Mouse (Mus musculus) limb, embryonic 11.5 days (tissue): ENCODE results near the gene Hoxb6. TPM values are rescaled to one million over a fixed set of nuclear protein-coding genes. Genes with fewer than 3 reads are reported as not detected.
A peak's percentile ranks its signal among the peaks of the same experiment; 100 is the strongest.

ENCODE experiments used
- ATAC-seq: fragments of 200-750 bp; cut with Nextera tagmentation; 2 replicates; pipeline ENCODE4 v1.8.0; 2017; ENCODE audit warnings: low read depth; ENCODE audit not compliant: insufficient number of reproducible peaks, low FRiP score, low TSS enrichment
- DNase-seq: peaks from one replicate; pipeline ENCODE4 v3.0.0-alpha.2; 2015; ENCODE audit warnings: low spot score
- H3K27ac ChIP-seq: fragments of 300-500 bp; sonication (generic); replicated peaks from 2 replicates; pipeline ENCODE4 v1.5.1; 2014; ENCODE audit warnings: low read depth, mild to moderate bottlenecking, low read length
- H3K27me3 ChIP-seq: fragments of 300-500 bp; sonication (generic); 2 replicates; pipeline ENCODE4 v1.6.1; 2014; ENCODE audit warnings: mild to moderate bottlenecking, low read length, mixed read lengths; ENCODE audit not compliant: control insufficient read depth, insufficient read depth
- H3K36me3 ChIP-seq: fragments of 300-500 bp; sonication (generic); 2 replicates; pipeline ENCODE4 v1.6.1; 2014; ENCODE audit warnings: mild to moderate bottlenecking, low read length, moderate library complexity, mixed read lengths; ENCODE audit not compliant: control insufficient read depth, insufficient read depth
- H3K4me1 ChIP-seq: fragments of 300-500 bp; sonication (generic); 2 replicates; pipeline ENCODE4 v1.6.1; 2014; ENCODE audit warnings: low read length, mixed read lengths; ENCODE audit not compliant: control insufficient read depth, insufficient read depth
- H3K4me2 ChIP-seq: fragments of 300-500 bp; sonication (generic); 2 replicates; pipeline ENCODE4 v1.6.1; 2014; ENCODE audit warnings: low read depth, mild to moderate bottlenecking, moderate library complexity; ENCODE audit not compliant: severe bottlenecking
- H3K4me3 ChIP-seq: fragments of 300-500 bp; sonication (generic); 2 replicates; pipeline ENCODE4 v1.5.1; 2014; ENCODE audit warnings: low read depth, low read length
- H3K9ac ChIP-seq: fragments of 300-500 bp; sonication (generic); 2 replicates; pipeline ENCODE4 v1.6.1; 2014; ENCODE audit warnings: mild to moderate bottlenecking, low read length
- H3K9me3 ChIP-seq: fragments of 300-500 bp; sonication (generic); 2 replicates; pipeline ENCODE4 v1.6.1; 2016; ENCODE audit warnings: low read length; ENCODE audit not compliant: control insufficient read depth
- WGBS: fragments of 180-500 bp; shearing (Covaris S2); extraction: QIAGEN DNeasy Blood & Tissue Kit; methylation state at CpG from one replicate; pipeline ENCODE4 v1.1.7; 2014; 5-methylcytosine and 5-hydroxymethylcytosine counted together
- polyA plus RNA-seq: library from polyadenylated mRNA; unstranded; fragments of >200 nt; fragmentation: Nextera tagmentation; extraction: Ambion mirVana; gene quantifications from 2 replicates; pipeline ENCODE4 v1.2.1, GENCODE M21; 2014

The Hoxb6 gene
- polyA plus RNA-seq, 1 experiment from 2014 or later, result 1.9 TPM

DNA sequence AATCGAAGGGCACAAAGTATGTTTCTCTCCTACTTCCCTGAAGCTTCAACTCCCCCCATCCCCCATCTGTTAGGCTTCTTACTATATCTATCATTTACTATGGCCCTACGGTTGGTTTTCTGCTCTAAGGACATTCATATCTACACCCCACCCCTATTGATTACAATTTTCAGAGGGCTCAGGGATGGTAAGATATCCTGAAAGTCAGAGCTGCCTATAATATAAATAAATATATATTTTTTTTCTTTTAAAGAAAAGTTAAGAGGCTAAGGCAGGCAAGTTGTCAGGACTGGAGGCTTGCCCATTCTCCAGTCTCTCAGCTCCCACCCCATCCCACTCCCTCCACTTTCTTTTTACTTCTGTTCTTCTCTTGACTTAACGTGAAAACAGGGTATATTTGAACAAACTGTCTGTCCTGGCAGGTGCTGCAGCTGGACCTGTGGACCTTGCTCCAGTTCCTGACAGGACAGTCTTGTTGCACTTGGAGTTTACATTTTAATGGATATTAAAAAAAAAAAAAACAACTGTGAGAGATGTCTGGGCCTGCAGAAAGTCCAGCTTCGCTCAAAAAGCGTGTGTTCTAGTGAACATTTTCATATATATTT, 54.7 kb downstream of the Hoxb6 start:
- Histone ChIP-seq H3K36me3 (no peaks in the 10 kb centered on the region), H3K9ac (no peak overlapping the region), H3K27me3 (peaks cover 81% of the 10 kb centered on the region), H3K4me3 (no peak overlapping the region), H3K4me1 (peaks cover 33% of the 10 kb centered on the region), H3K9me3 (no peaks in the 10 kb centered on the region), H3K4me2 (no peak overlapping the region), H3K27ac (no peak overlapping the region)
- WGBS, result 40% methylated on average over 5 of the region's 5 CpGs
- DNase-seq (peak; percentile 40), ATAC-seq (no peak)

DNA sequence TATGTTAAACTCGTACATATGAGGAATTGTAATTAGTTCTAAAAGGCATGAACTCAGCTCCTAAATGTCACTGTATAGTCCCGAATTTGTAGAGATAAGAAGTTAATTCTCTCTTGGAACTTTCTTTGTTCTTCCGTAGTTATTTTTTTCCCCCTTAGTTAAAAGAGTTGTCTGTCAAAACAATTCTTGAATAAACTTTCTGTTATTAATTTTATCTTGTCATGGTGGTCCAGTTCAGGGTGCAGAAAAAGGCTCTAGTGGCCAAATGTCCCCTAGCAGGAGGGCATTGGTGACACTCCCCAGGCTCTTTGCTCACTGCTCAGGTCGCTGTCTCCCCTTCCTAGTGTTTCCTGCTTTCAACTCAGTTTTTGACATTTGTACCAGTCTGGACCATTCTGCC, 55.4 kb downstream of the Hoxb6 start:
- H3K4me1 ChIP-seq, result peaks cover 34% of the 10 kb centered on the region
- no peak for ATAC-seq
- peaks cover 76% of the 10 kb centered on the region for H3K27me3 ChIP-seq
- peak overlapping the region; percentile 24; the same call in 1 of the 2 replicates for H3K4me2 ChIP-seq
- H3K9me3 ChIP-seq, result no peaks in the 10 kb centered on the region
- H3K27ac ChIP-seq, result no peak overlapping the region
- no peak overlapping the region for H3K4me3 ChIP-seq
- H3K36me3 ChIP-seq, result no peaks in the 10 kb centered on the region
- no peak overlapping the region for H3K9ac ChIP-seq
- WGBS, result 9% methylated on average over 4 of the region's 4 CpGs
- DNase-seq, result no peak

- peak overlapping the region; percentile 24; the same call in 1 of the 2 replicates for H3K4me2 ChIP-seq
- DNase-seq (peak; percentile 55), ATAC-seq (no peak)
- no peak overlapping the region for H3K27ac ChIP-seq
- WGBS, result 6% methylated on average over 21 of the region's 21 CpGs
- peaks cover 37% of the 10 kb centered on the region for H3K4me1 ChIP-seq
- H3K4me3 ChIP-seq, result no peak overlapping the region
- H3K9me3 ChIP-seq, result no peaks in the 10 kb centered on the region
- no peak overlapping the region for H3K9ac ChIP-seq
- peaks cover 75% of the 10 kb centered on the region for H3K27me3 ChIP-seq
- no peaks in the 10 kb centered on the region for H3K36me3 ChIP-seq
Measured at GRCm38 (mm10) chr11:96348141-96348928, 56.1 kb downstream of the Hoxb6 start.

DNA sequence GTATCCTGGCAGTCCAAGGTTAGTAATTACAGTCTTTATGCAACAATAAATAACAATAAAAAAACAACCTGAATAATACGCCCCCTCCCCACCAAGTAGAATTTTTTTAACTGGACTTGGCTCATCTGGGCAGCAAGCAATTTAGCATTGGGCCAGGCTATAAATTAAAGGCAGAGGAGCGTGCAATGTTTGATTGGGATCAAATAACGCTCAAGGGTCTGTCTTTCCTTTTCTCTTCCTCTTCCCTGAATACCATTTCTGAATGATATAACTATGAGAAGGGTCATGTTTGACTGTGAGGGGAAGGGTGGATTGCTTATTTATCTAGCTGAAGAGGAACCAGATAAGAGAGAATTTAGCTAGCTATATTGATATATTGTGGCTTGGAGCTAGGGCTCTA, 56.7 kb downstream of the Hoxb6 start:
- no peak overlapping the region for H3K27ac ChIP-seq
- 16% methylated on average over 3 of the region's 3 CpGs for WGBS
- DNase-seq (no peak), ATAC-seq (no peak)
- H3K27me3 ChIP-seq, result peaks cover 68% of the 10 kb centered on the region
- H3K4me2 ChIP-seq, result no peak overlapping the region
- H3K9me3 ChIP-seq, result no peaks in the 10 kb centered on the region
- no peaks in the 10 kb centered on the region for H3K36me3 ChIP-seq
- H3K9ac ChIP-seq, result no peak overlapping the region
- H3K4me3 ChIP-seq, result no peak overlapping the region
- H3K4me1 ChIP-seq, result peaks cover 36% of the 10 kb centered on the region

GRCm38 (mm10) chr11:96349491-96350340, 57.4 kb downstream of the Hoxb6 start:
- peak; percentile 71 for DNase-seq
- Histone ChIP-seq H3K4me1 (peaks cover 30% of the 10 kb centered on the region), H3K9ac (no peak overlapping the region), H3K4me3 (no peak overlapping the region), H3K9me3 (no peaks in the 10 kb centered on the region), H3K36me3 (no peaks in the 10 kb centered on the region), H3K27ac (no peak overlapping the region), H3K4me2 (no peak overlapping the region; the same call in 1 of the 2 replicates), H3K27me3 (peaks cover 61% of the 10 kb centered on the region)
- 4% methylated on average over 14 of the region's 14 CpGs for WGBS
- ATAC-seq, result no peak

DNA sequence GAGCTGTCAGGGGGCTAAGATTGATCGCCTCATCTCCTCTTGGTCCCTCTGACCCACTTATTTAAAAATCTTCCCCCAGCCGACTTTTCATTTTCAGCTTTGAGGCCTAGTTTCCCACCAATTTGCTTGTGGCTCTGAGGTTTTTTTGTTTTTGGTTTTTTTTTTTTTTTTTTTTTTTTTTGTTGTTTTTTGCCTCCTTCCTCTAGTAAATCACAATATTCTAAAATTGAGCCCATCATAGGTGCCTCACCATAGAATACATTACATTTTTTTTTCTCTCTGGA, 58.0 kb downstream of the Hoxb6 start, which contains the start of gene Hoxb2:
Gene Hoxb2, plus strand, starts transcription at position 185 of the 284 bp plus-strand sequence.
- WGBS, result 1% methylated on average over 2 of the region's 2 CpGs
- Histone ChIP-seq H3K4me2 (peak within 1 kb of the TSS; percentile 79; the same call in 1 of the 2 replicates), H3K4me3 (no peak within 1 kb of the TSS), H3K27ac (no peak within 1 kb of the TSS), H3K9me3 (no peaks in the 10 kb centered on the region), H3K4me1 (peaks cover 29% of the 10 kb centered on the region), H3K9ac (no peak within 1 kb of the TSS), H3K36me3 (no peaks in the 10 kb centered on the region), H3K27me3 (peaks cover 60% of the 10 kb centered on the region)
- DNase-seq (no peak), ATAC-seq (no peak)

- Histone ChIP-seq H3K4me1 (peaks cover 25% of the 10 kb centered on the region), H3K27ac (no peak overlapping the region), H3K27me3 (peaks cover 55% of the 10 kb centered on the region), H3K9me3 (no peaks in the 10 kb centered on the region), H3K36me3 (no peaks in the 10 kb centered on the region), H3K4me3 (no peak overlapping the region), H3K4me2 (peak overlapping the region; percentile 79; the same call in 1 of the 2 replicates), H3K9ac (no peak overlapping the region)
- ATAC-seq, result no peak
- peak; percentile 31 for DNase-seq
- WGBS, result 13% methylated on average over 2 of the region's 2 CpGs
Measured at GRCm38 (mm10) chr11:96350791-96351190, 58.5 kb downstream of the Hoxb6 start.
